Mouse (Mus musculus) right cerebral cortex, postnatal 25 days (tissue): ENCODE results near the gene Nppc.

ENCODE experiments used
- DNase-seq: peaks from one replicate; pipeline ENCODE4 v3.0.0; 2022

The Nppc gene

GRCm38 (mm10) chr1:86670279-86671038, at the start of gene Nppc:
Gene Nppc (minus strand): TSS chr1:86670571.
- DNase-seq, result peak; percentile 88

GRCm38 (mm10) chr1:86719391-86719790, 49.0 kb upstream of the Nppc start:
- no peak for DNase-seq

- no peak for DNase-seq
Measured at GRCm38 (mm10) chr1:86718190-86718589, 47.8 kb upstream of the Nppc start.

- no peak for DNase-seq
Measured at GRCm38 (mm10) chr1:86713054-86713453, 42.7 kb upstream of the Nppc start.

- DNase-seq, result no peak
Measured at GRCm38 (mm10) chr1:86712045-86712444, 41.7 kb upstream of the Nppc start.

GRCm38 (mm10) chr1:86709546-86709945, 39.2 kb upstream of the Nppc start:
- no peak for DNase-seq

- DNase-seq, result no peak
Measured at GRCm38 (mm10) chr1:86705461-86705860, 35.1 kb upstream of the Nppc start.

GRCm38 (mm10) chr1:86703965-86704326, 33.6 kb upstream of the Nppc start:
- DNase-seq, result no peak

GRCm38 (mm10) chr1:86703300-86703964, 33.1 kb upstream of the Nppc start, which contains the start of gene Dis3l2:
Gene Dis3l2 (plus strand): TSS chr1:86703808.
- DNase-seq, result peak; percentile 91

GRCm38 (mm10) chr1:86700367-86700766, 30.0 kb upstream of the Nppc start:
- DNase-seq, result no peak

GRCm38 (mm10) chr1:86699346-86700136, 29.2 kb upstream of the Nppc start:
- DNase-seq, result no peak

GRCm38 (mm10) chr1:86698721-86699120, 28.4 kb upstream of the Nppc start:
- no peak for DNase-seq

GRCm38 (mm10) chr1:86696948-86697347, 26.6 kb upstream of the Nppc start:
- no peak for DNase-seq

- no peak for DNase-seq
Measured at GRCm38 (mm10) chr1:86691027-86691426, 20.7 kb upstream of the Nppc start.

- DNase-seq, result no peak
Measured at GRCm38 (mm10) chr1:86687236-86687635, 16.9 kb upstream of the Nppc start.

- DNase-seq, result no peak
Measured at GRCm38 (mm10) chr1:86678667-86679066, 8.3 kb upstream of the Nppc start.

- no peak for DNase-seq
Measured at GRCm38 (mm10) chr1:86677624-86678023, 7.3 kb upstream of the Nppc start.

GRCm38 (mm10) chr1:86675126-86675525, 4.8 kb upstream of the Nppc start:
- DNase-seq, result no peak

GRCm38 (mm10) chr1:86674385-86674784, 4.0 kb upstream of the Nppc start:
- no peak for DNase-seq

GRCm38 (mm10) chr1:86669552-86670273, 658 bp downstream of the Nppc start:
- peak; percentile 70 for DNase-seq

- no peak for DNase-seq
Measured at GRCm38 (mm10) chr1:86665091-86665490, 5.3 kb downstream of the Nppc start.

GRCm38 (mm10) chr1:86657071-86657470, 13.3 kb downstream of the Nppc start:
- no peak for DNase-seq

- no peak for DNase-seq
Measured at GRCm38 (mm10) chr1:86652675-86653074, 17.7 kb downstream of the Nppc start.
